Mouse (Mus musculus): ENCODE results near the gene Sox13.

GRCm38 (mm10) chr1:133423166-133423542 is 1.0 kb downstream of the Sox13 start:
- TF ChIP-seq CTCF (IDR thresholded peaks at IDR 0.05; ENCODE audit: borderline replicate concordance, insufficient read depth, low read depth, low read length): no peak
- no peak for TF ChIP-seq POLR2A (IDR thresholded peaks at IDR 0.05; ENCODE audit: borderline replicate concordance, insufficient read depth, low read length)

Data from cerebellum, adult 2 months (tissue).